Mouse (Mus musculus): Measurements from ENCODE around the gene Zdhhc7. TPM values are rescaled to one million over a fixed set of nuclear protein-coding genes. Genes with fewer than 3 reads are reported as not detected.

The Zdhhc7 gene
- polyA plus RNA-seq (2016; fragmentation: Nextera tagmentation; extraction: Ambion mirVana) = 35.5 and 37.3 TPM in 2 replicates

GRCm38 (mm10) chr8:120101068-120101972 lies at the start of gene Zdhhc7:
TSS of gene Zdhhc7 (minus strand) at chr8:120101482.
- under 1% methylated on average over 88 of the region's 88 CpGs for WGBS

GRCm38 (mm10) chr8:120150028-120150427 lies 48.7 kb upstream of the Zdhhc7 start:
- Histone ChIP-seq H3K4me1 (peaks cover 27% of the 10 kb centered on the region), H3K36me3 (peaks cover 31% of the 10 kb centered on the region), H3K4me3 (no peak overlapping the region), H3K27ac (no peak overlapping the region), H3K27me3 (ENCODE audit: insufficient read depth, poor library complexity, severe bottlenecking) (peaks cover 11% of the 10 kb centered on the region; the same call in 1 of the 2 replicates), H3K9me3 (no peaks in the 10 kb centered on the region)
- WGBS = 76% methylated on average over 12 of the region's 12 CpGs
- DNase-seq (ENCODE audit: low spot score) = no peak

More at GRCm38 (mm10) chr8:120101068-120101972, at the start of gene Zdhhc7:
- Histone ChIP-seq H3K9me3 (no peaks in the 10 kb centered on the region), H3K27ac (peak within 1 kb of the TSS; percentile 93), H3K36me3 (0 out of 2 replicates have a peak, but pooled peaks cover 8% of the 10 kb centered on the region), H3K4me3 (peak within 1 kb of the TSS; percentile 91), H3K4me1 (peaks cover 54% of the 10 kb centered on the region), H3K27me3 (ENCODE audit: insufficient read depth, poor library complexity, severe bottlenecking) (no peaks in the 10 kb centered on the region)
- peak; percentile 92 for DNase-seq (ENCODE audit: low spot score)

GRCm38 (mm10) chr8:120146051-120146450 lies 44.8 kb upstream of the Zdhhc7 start:
- no peak for DNase-seq (ENCODE audit: low spot score)
- Histone ChIP-seq H3K27ac (no peak overlapping the region), H3K27me3 (ENCODE audit: insufficient read depth, poor library complexity, severe bottlenecking) (peaks cover 8% of the 10 kb centered on the region; the same call in 1 of the 2 replicates), H3K4me1 (peaks cover 29% of the 10 kb centered on the region), H3K9me3 (no peaks in the 10 kb centered on the region), H3K36me3 (peaks cover 11% of the 10 kb centered on the region), H3K4me3 (no peak overlapping the region)
- 74% methylated on average over 1 of the region's 1 CpGs for WGBS

GRCm38 (mm10) chr8:120144652-120145301 lies 43.5 kb upstream of the Zdhhc7 start:
- peaks cover 39% of the 10 kb centered on the region for H3K4me1 ChIP-seq
- H3K36me3 ChIP-seq = peaks cover 11% of the 10 kb centered on the region
- H3K27me3 ChIP-seq (ENCODE audit: insufficient read depth, poor library complexity, severe bottlenecking) = peaks cover 5% of the 10 kb centered on the region; the same call in 1 of the 2 replicates
- no peak overlapping the region; the same call in 1 of the 2 replicates for H3K27ac ChIP-seq
- no peaks in the 10 kb centered on the region for H3K9me3 ChIP-seq
- no peak overlapping the region for H3K4me3 ChIP-seq
- WGBS = 45% methylated on average over 12 of the region's 12 CpGs
- no peak for DNase-seq (ENCODE audit: low spot score)

GRCm38 (mm10) chr8:120143911-120144651 lies 42.8 kb upstream of the Zdhhc7 start:
- peaks cover 45% of the 10 kb centered on the region for H3K4me1 ChIP-seq
- 54% methylated on average over 15 of the region's 15 CpGs for WGBS
- no peak overlapping the region for H3K4me3 ChIP-seq
- no peak for DNase-seq (ENCODE audit: low spot score)
- H3K36me3 ChIP-seq = peaks cover 11% of the 10 kb centered on the region
- no peaks in the 10 kb centered on the region for H3K9me3 ChIP-seq
- no peak overlapping the region; the same call in 1 of the 2 replicates for H3K27ac ChIP-seq
- peaks cover 5% of the 10 kb centered on the region; the same call in 1 of the 2 replicates for H3K27me3 ChIP-seq (ENCODE audit: insufficient read depth, poor library complexity, severe bottlenecking)

- no peak for DNase-seq (ENCODE audit: low spot score)
- peaks cover 50% of the 10 kb centered on the region for H3K4me1 ChIP-seq
- WGBS = 47% methylated on average over 3 of the region's 3 CpGs
- no peak overlapping the region for H3K4me3 ChIP-seq
- no peaks in the 10 kb centered on the region for H3K9me3 ChIP-seq
- peaks cover 3% of the 10 kb centered on the region for H3K36me3 ChIP-seq
- peak overlapping the region; percentile 49; the same call in 1 of the 2 replicates for H3K27ac ChIP-seq
- peaks cover 7% of the 10 kb centered on the region; the same call in 1 of the 2 replicates for H3K27me3 ChIP-seq (ENCODE audit: insufficient read depth, poor library complexity, severe bottlenecking)
Measured at GRCm38 (mm10) chr8:120140769-120141168, 39.5 kb upstream of the Zdhhc7 start.

- 76% methylated on average over 2 of the region's 2 CpGs for WGBS
Measured at GRCm38 (mm10) chr8:120138958-120139357, 37.7 kb upstream of the Zdhhc7 start.

GRCm38 (mm10) chr8:120136618-120137017 lies 35.3 kb upstream of the Zdhhc7 start:
- peaks cover 8% of the 10 kb centered on the region; the same call in 1 of the 2 replicates for H3K27me3 ChIP-seq (ENCODE audit: insufficient read depth, poor library complexity, severe bottlenecking)
- H3K27ac ChIP-seq = no peak overlapping the region
- no peak for DNase-seq (ENCODE audit: low spot score)
- peaks cover 2% of the 10 kb centered on the region; the same call in 1 of the 2 replicates for H3K36me3 ChIP-seq
- no peaks in the 10 kb centered on the region for H3K9me3 ChIP-seq
- H3K4me3 ChIP-seq = no peak overlapping the region
- peaks cover 29% of the 10 kb centered on the region for H3K4me1 ChIP-seq
- 56% methylated on average over 7 of the region's 7 CpGs for WGBS

More at GRCm38 (mm10) chr8:120138958-120139357, 37.7 kb upstream of the Zdhhc7 start:
- H3K4me1 ChIP-seq = peaks cover 34% of the 10 kb centered on the region
- H3K9me3 ChIP-seq = no peaks in the 10 kb centered on the region
- H3K4me3 ChIP-seq = no peak overlapping the region
- H3K27ac ChIP-seq = no peak overlapping the region
- DNase-seq (ENCODE audit: low spot score) = no peak
- peaks cover 9% of the 10 kb centered on the region; the same call in 1 of the 2 replicates for H3K27me3 ChIP-seq (ENCODE audit: insufficient read depth, poor library complexity, severe bottlenecking)
- peaks cover 2% of the 10 kb centered on the region; the same call in 1 of the 2 replicates for H3K36me3 ChIP-seq

GRCm38 (mm10) chr8:120135687-120136086 lies 34.4 kb upstream of the Zdhhc7 start:
- H3K9me3 ChIP-seq = no peaks in the 10 kb centered on the region
- peaks cover 26% of the 10 kb centered on the region for H3K4me1 ChIP-seq
- no peak overlapping the region for H3K27ac ChIP-seq
- 85% methylated on average over 7 of the region's 7 CpGs for WGBS
- peaks cover 2% of the 10 kb centered on the region; the same call in 1 of the 2 replicates for H3K36me3 ChIP-seq
- DNase-seq (ENCODE audit: low spot score) = no peak
- no peak overlapping the region for H3K4me3 ChIP-seq
- H3K27me3 ChIP-seq (ENCODE audit: insufficient read depth, poor library complexity, severe bottlenecking) = peaks cover 4% of the 10 kb centered on the region; the same call in 1 of the 2 replicates

GRCm38 (mm10) chr8:120133169-120133568 lies 31.9 kb upstream of the Zdhhc7 start:
- DNase-seq (ENCODE audit: low spot score) = no peak
- Histone ChIP-seq H3K9me3 (no peaks in the 10 kb centered on the region), H3K4me3 (no peak overlapping the region), H3K36me3 (peaks cover 7% of the 10 kb centered on the region; the same call in 1 of the 2 replicates), H3K4me1 (peaks cover 31% of the 10 kb centered on the region), H3K27ac (no peak overlapping the region), H3K27me3 (ENCODE audit: insufficient read depth, poor library complexity, severe bottlenecking) (peaks cover 4% of the 10 kb centered on the region; the same call in 1 of the 2 replicates)
- WGBS = 77% methylated on average over 7 of the region's 7 CpGs

GRCm38 (mm10) chr8:120131158-120131557 lies 29.9 kb upstream of the Zdhhc7 start:
- no peaks in the 10 kb centered on the region for H3K9me3 ChIP-seq
- peaks cover 43% of the 10 kb centered on the region for H3K4me1 ChIP-seq
- peaks cover 7% of the 10 kb centered on the region; the same call in 1 of the 2 replicates for H3K36me3 ChIP-seq
- no peak overlapping the region for H3K4me3 ChIP-seq
- H3K27ac ChIP-seq = no peak overlapping the region
- DNase-seq (ENCODE audit: low spot score) = no peak
- H3K27me3 ChIP-seq (ENCODE audit: insufficient read depth, poor library complexity, severe bottlenecking) = peaks cover 4% of the 10 kb centered on the region; the same call in 1 of the 2 replicates
- WGBS = 77% methylated on average over 8 of the region's 8 CpGs

GRCm38 (mm10) chr8:120129547-120129946 lies 28.3 kb upstream of the Zdhhc7 start:
- peaks cover 59% of the 10 kb centered on the region for H3K4me1 ChIP-seq
- no peak overlapping the region for H3K4me3 ChIP-seq
- no peaks in the 10 kb centered on the region for H3K9me3 ChIP-seq
- no peaks in the 10 kb centered on the region for H3K27me3 ChIP-seq (ENCODE audit: insufficient read depth, poor library complexity, severe bottlenecking)
- WGBS = 71% methylated on average over 4 of the region's 4 CpGs
- H3K27ac ChIP-seq = peak overlapping the region; percentile 13; the same call in 1 of the 2 replicates
- peaks cover 7% of the 10 kb centered on the region; the same call in 1 of the 2 replicates for H3K36me3 ChIP-seq
- DNase-seq (ENCODE audit: low spot score) = no peak

Data from heart, embryonic 10.5 days (tissue).